Mouse (Mus musculus) liver, embryonic 15.5 days (tissue): ENCODE results near the gene Adamts16. TPM values are rescaled to one million over a fixed set of nuclear protein-coding genes. Genes with fewer than 3 reads are reported as not detected.

Experiments
- ATAC-seq: fragments of 200-750 bp; cut with Nextera tagmentation; 2 replicates; pipeline ENCODE4 v1.8.0; 2017; ENCODE audit warnings: moderate number of reproducible peaks, mild to moderate bottlenecking, moderate library complexity; ENCODE audit not compliant: insufficient read depth
- H3K27ac ChIP-seq: fragments of 300-500 bp; sonication (generic); replicated peaks from 2 replicates; pipeline ENCODE4 v1.5.1; 2015; ENCODE audit warnings: mild to moderate bottlenecking, inconsistent platforms
- H3K27me3 ChIP-seq: fragments of 300-500 bp; sonication (generic); 2 replicates; pipeline ENCODE4 v1.6.1; 2015; ENCODE audit warnings: mild to moderate bottlenecking, inconsistent platforms
- H3K36me3 ChIP-seq: fragments of 300-500 bp; sonication (generic); replicated peaks from 2 replicates; pipeline ENCODE4 v1.6.1; 2015; ENCODE audit warnings: moderate library complexity, mild to moderate bottlenecking, inconsistent platforms
- H3K4me1 ChIP-seq: fragments of 300-500 bp; sonication (generic); replicated peaks from 2 replicates; pipeline ENCODE4 v1.6.1; 2015; ENCODE audit warnings: inconsistent platforms
- H3K4me2 ChIP-seq: fragments of 300-500 bp; sonication (generic); 2 replicates; pipeline ENCODE4 v1.6.1; 2015; ENCODE audit warnings: moderate library complexity, mild to moderate bottlenecking, inconsistent platforms
- H3K4me3 ChIP-seq: fragments of 300-500 bp; sonication (generic); replicated peaks from 2 replicates; pipeline ENCODE4 v1.5.1; 2015; ENCODE audit warnings: mild to moderate bottlenecking, inconsistent platforms
- H3K9ac ChIP-seq: fragments of 300-500 bp; sonication (generic); 2 replicates; pipeline ENCODE4 v1.6.1; 2015; ENCODE audit warnings: moderate library complexity, mild to moderate bottlenecking, inconsistent platforms
- H3K9me3 ChIP-seq: fragments of 300-500 bp; sonication (generic); replicated peaks from 2 replicates; pipeline ENCODE4 v1.6.1; 2016; ENCODE audit warnings: inconsistent platforms
- WGBS: fragments of 180-500 bp; shearing (Covaris S2); methylation state at CpG from one replicate; pipeline ENCODE4 v1.1.7; 2015; ENCODE audit warnings: mixed read lengths; ENCODE audit not compliant: insufficient replicate concordance; 5-methylcytosine and 5-hydroxymethylcytosine counted together
- polyA plus RNA-seq: library from polyadenylated mRNA; unstranded; fragments of >200 nt; fragmentation: Nextera tagmentation; extraction: Ambion mirVana; gene quantifications from 2 replicates; pipeline ENCODE4 v1.2.1, GENCODE M21; 2015

Adamts16 gene
- polyA plus RNA-seq, 1 experiment from 2014 or later, result 0.15 TPM

DNA sequence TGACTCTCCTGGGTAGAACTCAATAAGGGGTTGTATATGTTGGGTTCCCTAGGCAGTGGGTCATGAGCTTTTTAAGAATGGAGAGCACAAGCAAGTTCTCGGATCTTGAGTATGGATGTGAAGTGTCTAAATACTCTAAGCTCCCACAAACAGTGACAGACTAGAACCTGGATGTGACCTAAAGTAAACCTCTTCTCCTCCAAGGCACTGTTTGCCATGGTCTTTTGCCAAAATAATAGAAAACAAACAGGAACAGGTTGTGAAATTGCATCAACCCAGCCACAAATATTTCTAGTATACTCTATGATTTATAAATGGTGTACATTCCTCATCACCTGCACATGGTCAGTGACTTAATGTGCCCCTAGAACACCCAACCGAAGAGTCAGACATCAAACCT, 79.0 kb downstream of the Adamts16 start:
- ATAC-seq, result no peak
- 46% methylated on average over 2 of the region's 2 CpGs for WGBS
- no peaks in the 10 kb centered on the region for H3K27me3 ChIP-seq

DNA sequence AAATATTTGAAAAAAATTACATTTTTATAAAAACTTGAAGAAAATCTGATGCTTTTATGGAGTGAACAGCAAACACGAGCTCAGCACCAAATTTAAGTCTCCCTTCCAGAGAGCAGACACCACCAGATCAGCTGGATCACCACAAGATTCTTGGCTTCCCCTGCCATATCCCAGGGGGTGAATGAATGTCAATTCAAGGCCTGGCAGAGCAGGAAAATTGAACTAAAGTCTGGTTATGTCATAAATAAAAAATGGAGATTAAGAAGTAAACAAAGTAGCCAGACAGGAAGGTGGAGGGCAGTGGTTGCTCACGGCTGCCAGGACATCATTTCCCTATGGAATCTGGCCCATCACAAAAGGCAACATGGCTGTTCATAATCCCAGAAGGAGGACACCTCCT, 80.3 kb downstream of the Adamts16 start:
- Histone ChIP-seq H3K4me1 (no peaks in the 10 kb centered on the region), H3K9me3 (no peaks in the 10 kb centered on the region), H3K27ac (no peak overlapping the region), H3K9ac (no peak overlapping the region), H3K27me3 (no peaks in the 10 kb centered on the region), H3K36me3 (no peaks in the 10 kb centered on the region), H3K4me2 (no peak overlapping the region), H3K4me3 (no peak overlapping the region)
- no peak for ATAC-seq
- WGBS, result 44% methylated on average over 2 of the region's 2 CpGs

More for the DNA sequence above, 79.0 kb downstream of the Adamts16 start:
- Histone ChIP-seq H3K27ac (no peak overlapping the region), H3K4me2 (no peak overlapping the region), H3K9ac (no peak overlapping the region), H3K4me3 (no peak overlapping the region), H3K36me3 (no peaks in the 10 kb centered on the region), H3K4me1 (no peaks in the 10 kb centered on the region), H3K9me3 (no peaks in the 10 kb centered on the region)

DNA sequence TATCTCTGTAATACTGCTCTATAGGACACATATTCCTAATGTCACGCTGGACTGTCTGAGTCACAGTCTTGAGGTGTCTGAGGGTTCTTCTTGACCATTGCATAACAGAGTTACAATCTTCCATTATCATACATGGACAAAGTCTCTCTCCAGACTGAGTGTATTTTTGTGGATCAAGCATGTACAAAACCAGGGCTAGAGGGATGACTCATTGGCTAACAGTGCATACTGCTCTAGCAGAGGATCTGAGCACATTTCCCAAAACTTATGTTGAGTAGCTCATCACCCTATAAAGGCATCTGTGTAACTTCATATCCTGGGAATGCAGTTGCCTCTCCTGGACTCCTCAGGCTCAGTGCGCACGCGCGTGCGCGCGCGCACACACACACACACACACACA, 81.4 kb downstream of the Adamts16 start:
- 88% methylated on average over 9 of the region's 9 CpGs for WGBS
- Histone ChIP-seq H3K36me3 (no peaks in the 10 kb centered on the region), H3K27me3 (no peaks in the 10 kb centered on the region), H3K9ac (no peak overlapping the region), H3K4me2 (no peak overlapping the region), H3K4me3 (no peak overlapping the region), H3K4me1 (no peaks in the 10 kb centered on the region), H3K9me3 (no peaks in the 10 kb centered on the region), H3K27ac (no peak overlapping the region)
- no peak for ATAC-seq

DNA sequence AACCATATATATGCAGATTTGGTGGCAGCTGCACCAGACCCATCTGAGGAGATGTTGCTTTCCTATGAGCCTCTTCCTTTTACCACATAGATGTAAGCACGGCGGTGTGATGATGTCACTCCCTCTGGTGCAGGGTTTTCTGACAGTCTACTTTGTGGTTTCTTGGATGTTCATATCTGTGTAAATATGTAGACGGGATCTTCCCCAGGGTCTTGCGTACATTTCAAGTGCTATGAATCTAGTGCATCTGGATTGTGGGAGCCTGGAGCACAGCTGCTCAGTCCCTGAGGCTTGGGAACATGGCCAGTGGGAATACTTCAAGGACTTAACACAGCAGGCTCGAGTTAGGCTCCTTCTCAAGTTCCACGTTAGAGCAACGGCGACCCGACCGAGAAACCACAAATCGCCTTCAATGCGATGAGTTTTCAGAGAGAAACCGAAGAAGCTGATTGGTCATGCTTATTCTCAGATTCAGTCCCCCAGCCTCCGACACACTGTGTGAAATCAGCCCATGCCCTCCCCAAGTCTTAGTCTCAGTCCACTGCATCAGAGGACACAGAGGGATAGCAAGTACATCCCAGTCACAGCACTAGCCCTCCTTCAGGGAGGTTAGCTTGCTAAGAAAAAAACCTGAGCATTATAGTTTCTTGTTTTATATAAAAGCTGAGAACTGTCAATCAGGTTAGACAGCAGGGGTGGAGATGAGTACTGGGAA, 95.2 kb downstream of the Adamts16 start:
- H3K9me3 ChIP-seq, result no peaks in the 10 kb centered on the region
- H3K4me3 ChIP-seq, result no peak overlapping the region
- no peaks in the 10 kb centered on the region for H3K27me3 ChIP-seq
- H3K36me3 ChIP-seq, result no peaks in the 10 kb centered on the region
- H3K4me2 ChIP-seq, result no peak overlapping the region
- 51% methylated on average over 14 of the region's 14 CpGs for WGBS
- ATAC-seq, result no peak
- no peaks in the 10 kb centered on the region for H3K4me1 ChIP-seq
- no peak overlapping the region for H3K9ac ChIP-seq
- no peak overlapping the region for H3K27ac ChIP-seq

DNA sequence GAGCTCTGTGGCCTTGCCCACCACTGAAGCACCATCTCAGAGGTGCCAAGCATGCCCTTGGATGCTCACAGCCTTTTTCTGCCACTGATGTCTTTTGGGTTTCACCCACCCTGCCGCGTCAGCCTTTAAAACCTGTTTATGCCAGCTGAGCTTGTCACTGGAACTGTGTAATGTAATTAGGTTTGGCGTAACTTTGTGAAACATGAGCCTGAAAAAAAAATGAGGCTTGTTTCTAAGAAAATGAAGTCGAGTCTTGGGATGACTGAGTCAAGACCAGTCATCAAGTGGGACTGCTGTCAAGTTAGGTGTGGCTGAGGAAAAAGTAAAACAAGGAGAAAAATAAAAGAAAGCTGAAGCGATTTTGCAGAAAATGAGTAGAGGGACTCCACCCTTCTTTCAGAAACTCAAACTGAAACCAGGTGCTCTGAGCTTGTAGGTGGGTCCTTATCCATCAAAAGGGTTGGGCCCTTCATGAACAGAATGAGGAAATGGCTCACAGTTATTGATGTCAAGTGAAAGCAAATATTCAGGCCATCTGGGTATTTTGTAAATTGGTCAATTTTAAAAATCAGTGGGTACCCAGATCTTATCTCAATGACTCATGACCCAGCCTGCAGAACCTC, 97.1 kb downstream of the Adamts16 start:
- no peaks in the 10 kb centered on the region for H3K36me3 ChIP-seq
- WGBS, result 62% methylated on average over 5 of the region's 5 CpGs
- no peaks in the 10 kb centered on the region for H3K9me3 ChIP-seq
- no peak for ATAC-seq
- no peak overlapping the region for H3K4me2 ChIP-seq
- no peak overlapping the region for H3K4me3 ChIP-seq
- H3K4me1 ChIP-seq, result no peaks in the 10 kb centered on the region
- no peak overlapping the region for H3K27ac ChIP-seq
- H3K9ac ChIP-seq, result no peak overlapping the region
- H3K27me3 ChIP-seq, result no peaks in the 10 kb centered on the region

DNA sequence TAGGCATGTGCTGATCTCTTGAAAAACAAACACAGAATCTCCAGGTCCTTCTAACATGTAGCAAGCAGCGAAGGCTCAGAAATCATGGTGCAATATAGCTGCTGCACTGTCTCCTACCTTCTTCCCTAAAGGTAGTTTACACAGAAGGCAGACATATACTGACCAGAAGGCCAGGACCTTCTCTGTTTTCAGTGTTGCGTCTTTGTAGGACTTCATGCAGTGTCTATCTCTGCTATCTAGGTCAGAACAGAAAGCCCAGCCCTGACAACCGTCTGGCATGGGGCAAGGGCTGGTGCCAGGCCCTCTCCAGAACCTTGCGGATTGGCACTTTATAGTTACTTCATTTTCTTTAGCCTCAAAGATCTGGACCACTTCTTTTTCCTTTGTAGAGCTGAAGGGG, 98.9 kb downstream of the Adamts16 start:
- Histone ChIP-seq H3K36me3 (no peaks in the 10 kb centered on the region), H3K27ac (no peak overlapping the region), H3K27me3 (no peaks in the 10 kb centered on the region), H3K9ac (no peak overlapping the region), H3K4me3 (no peak overlapping the region), H3K4me1 (no peaks in the 10 kb centered on the region), H3K4me2 (no peak overlapping the region), H3K9me3 (no peaks in the 10 kb centered on the region)
- 67% methylated on average over 4 of the region's 4 CpGs for WGBS
- no peak for ATAC-seq

DNA sequence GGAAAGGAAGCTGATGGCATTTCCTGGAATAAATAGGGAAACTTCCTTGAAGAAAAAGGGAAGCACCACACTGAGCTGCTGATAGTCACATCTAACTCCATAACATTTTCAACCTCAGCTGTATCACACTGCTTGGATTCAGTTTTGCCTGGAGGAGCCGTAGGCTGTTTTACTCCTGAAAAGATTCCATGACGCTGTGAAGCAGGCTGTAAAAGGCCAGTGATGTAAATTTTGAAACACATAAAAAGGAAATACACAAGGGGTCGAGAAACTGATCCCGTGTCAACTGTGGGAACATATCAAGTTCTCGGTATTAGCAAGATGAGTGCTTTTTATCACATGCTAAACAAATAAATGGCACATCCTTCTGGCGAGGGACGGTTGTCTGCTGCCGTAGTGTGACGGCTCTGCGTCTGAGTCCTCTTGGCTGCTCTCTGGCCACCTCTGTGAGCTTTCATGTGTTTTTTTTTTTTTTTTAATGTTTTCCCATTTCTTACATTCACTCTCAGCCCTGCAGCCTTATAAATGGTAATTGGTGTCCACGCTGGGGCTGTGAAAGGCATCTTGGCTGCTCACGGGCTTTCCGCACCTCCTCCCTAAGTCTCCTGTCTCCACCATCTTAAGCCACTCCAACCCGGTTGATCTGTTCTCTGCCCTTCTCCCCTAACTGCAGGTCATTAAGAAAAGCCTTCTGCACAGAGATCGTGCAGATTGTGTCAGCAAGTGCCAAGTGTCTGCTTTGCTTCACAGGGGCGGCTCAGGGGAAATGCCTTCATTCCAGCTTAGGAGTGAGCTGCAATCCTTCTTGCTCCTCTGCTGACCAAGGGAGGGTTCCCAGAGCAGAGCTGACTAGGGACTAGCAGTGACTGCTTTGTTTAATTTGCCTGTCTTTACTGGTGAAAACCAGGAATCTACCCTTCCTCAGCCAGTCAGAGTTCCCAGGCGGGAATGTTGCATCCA, 101.0 kb downstream of the Adamts16 start:
- 48% methylated on average over 17 of the region's 17 CpGs for WGBS
- H3K4me3 ChIP-seq, result no peak overlapping the region
- H3K4me2 ChIP-seq, result no peak overlapping the region
- no peaks in the 10 kb centered on the region for H3K36me3 ChIP-seq
- H3K4me1 ChIP-seq, result no peaks in the 10 kb centered on the region
- no peaks in the 10 kb centered on the region for H3K9me3 ChIP-seq
- no peaks in the 10 kb centered on the region for H3K27me3 ChIP-seq
- ATAC-seq, result no peak
- H3K9ac ChIP-seq, result no peak overlapping the region
- H3K27ac ChIP-seq, result no peak overlapping the region

DNA sequence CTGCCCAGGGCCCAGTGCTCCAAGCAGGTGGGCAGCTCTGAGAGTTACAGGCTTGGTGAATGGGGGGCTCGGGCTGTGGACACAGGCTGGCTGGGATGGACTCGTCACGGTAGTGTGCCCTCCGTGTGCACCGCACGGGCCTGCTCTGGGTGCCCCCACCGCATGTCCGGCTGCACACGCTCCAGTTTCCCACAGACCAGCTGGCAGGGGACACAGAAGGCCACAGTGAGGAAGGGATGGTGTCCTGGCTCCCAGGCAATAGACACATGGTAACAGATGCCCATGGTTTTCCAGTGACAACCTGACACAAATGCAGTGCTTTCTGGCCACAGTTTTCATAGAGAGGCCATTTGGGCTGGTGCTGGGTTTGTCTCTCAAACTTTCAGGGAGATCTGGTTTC, 102.8 kb downstream of the Adamts16 start:
- no peaks in the 10 kb centered on the region for H3K9me3 ChIP-seq
- 74% methylated on average over 9 of the region's 9 CpGs for WGBS

DNA sequence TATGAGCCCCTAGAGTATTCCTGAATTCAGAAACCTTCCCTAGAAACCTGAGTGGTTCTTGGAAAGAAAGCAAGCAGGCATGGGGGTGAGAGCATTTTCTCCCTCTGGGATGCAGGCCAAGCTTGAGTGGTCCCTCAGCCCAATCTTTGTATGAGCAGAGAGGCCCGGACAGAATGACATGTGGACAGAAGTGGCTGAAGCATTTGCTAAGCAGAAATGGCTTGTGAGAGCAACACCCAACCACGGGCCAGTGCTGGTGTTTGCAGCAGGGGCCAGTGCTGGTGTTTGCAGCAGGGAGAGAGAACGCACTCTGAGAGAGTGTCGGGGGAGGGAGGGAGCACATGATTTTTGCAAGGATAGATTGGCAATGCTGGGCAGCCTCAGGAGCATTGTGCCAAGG, 105.2 kb downstream of the Adamts16 start:
- Histone ChIP-seq H3K27ac (no peak overlapping the region), H3K4me1 (no peaks in the 10 kb centered on the region)
- 52% methylated on average over 4 of the region's 4 CpGs for WGBS

More for the DNA sequence above, 102.8 kb downstream of the Adamts16 start:
- Histone ChIP-seq H3K36me3 (no peaks in the 10 kb centered on the region), H3K4me2 (no peak overlapping the region), H3K27me3 (no peaks in the 10 kb centered on the region), H3K9ac (no peak overlapping the region), H3K27ac (no peak overlapping the region), H3K4me1 (no peaks in the 10 kb centered on the region), H3K4me3 (no peak overlapping the region)
- no peak for ATAC-seq

DNA sequence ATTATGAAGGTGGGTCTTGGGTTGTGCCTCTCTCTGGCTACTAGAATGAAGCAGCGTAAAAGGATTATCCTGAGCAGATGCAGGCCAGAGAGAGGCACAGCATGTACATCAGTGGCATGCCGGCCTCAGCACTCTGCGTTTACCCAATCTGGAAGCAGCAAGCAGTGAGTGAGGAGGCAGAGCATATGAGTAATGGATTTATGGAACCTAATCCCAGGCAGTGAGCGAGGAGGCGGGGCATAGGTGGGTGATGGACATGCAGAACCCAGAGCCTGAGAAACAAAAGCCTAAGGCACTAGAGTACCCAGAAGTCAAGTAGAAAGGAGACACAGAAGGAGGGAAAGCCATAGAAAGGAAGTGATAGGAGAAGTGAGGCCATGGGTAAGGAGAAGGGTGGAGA, 107.0 kb downstream of the Adamts16 start:
- Histone ChIP-seq H3K9ac (no peak overlapping the region), H3K36me3 (no peaks in the 10 kb centered on the region), H3K4me2 (no peak overlapping the region), H3K4me1 (no peaks in the 10 kb centered on the region), H3K4me3 (no peak overlapping the region), H3K27me3 (no peaks in the 10 kb centered on the region), H3K9me3 (no peaks in the 10 kb centered on the region), H3K27ac (no peak overlapping the region)
- 72% methylated on average over 5 of the region's 5 CpGs for WGBS
- ATAC-seq, result no peak

More for the DNA sequence above, 105.2 kb downstream of the Adamts16 start:
- no peak for ATAC-seq
- no peaks in the 10 kb centered on the region for H3K27me3 ChIP-seq
- no peaks in the 10 kb centered on the region for H3K9me3 ChIP-seq
- H3K36me3 ChIP-seq, result no peaks in the 10 kb centered on the region
- no peak overlapping the region for H3K4me2 ChIP-seq
- H3K9ac ChIP-seq, result no peak overlapping the region
- H3K4me3 ChIP-seq, result no peak overlapping the region

DNA sequence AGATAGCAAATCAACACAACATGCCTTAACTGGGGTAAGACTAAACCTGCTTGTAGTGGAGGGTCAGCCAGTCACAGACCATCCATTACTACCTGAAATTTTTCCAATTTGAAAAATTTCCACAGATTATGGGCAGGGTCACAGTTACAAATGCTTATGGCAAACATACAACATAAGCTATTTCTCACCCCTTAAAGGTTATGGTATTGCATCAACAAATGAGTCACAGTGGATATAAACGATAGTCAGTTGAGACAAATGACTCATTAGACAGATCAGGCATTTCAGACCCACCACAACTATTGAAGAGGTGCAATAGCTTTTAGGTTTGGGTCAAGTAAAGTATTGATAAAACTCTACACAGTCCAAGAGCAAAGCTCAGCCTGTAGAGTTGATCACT, 107.7 kb downstream of the Adamts16 start:
- no peaks in the 10 kb centered on the region for H3K4me1 ChIP-seq
- H3K27me3 ChIP-seq, result no peaks in the 10 kb centered on the region
- H3K4me2 ChIP-seq, result no peak overlapping the region
- H3K9me3 ChIP-seq, result no peaks in the 10 kb centered on the region
- no peak overlapping the region for H3K9ac ChIP-seq
- no peak overlapping the region for H3K27ac ChIP-seq
- no peak for ATAC-seq
- WGBS, result 58% methylated on average over 1 of the region's 1 CpGs
- H3K36me3 ChIP-seq, result no peaks in the 10 kb centered on the region
- no peak overlapping the region for H3K4me3 ChIP-seq
